Mouse (Mus musculus): Measurements from ENCODE around the gene Snd1.

- no peak for TF ChIP-seq CTCF (IDR thresholded peaks at IDR 0.05; ENCODE audit: borderline replicate concordance, insufficient read depth, low read length)
- TF ChIP-seq POLR2A (IDR thresholded peaks at IDR 0.05; ENCODE audit: low read depth, low read length), result no peak
These were observed 44.5 kb downstream of the Snd1 start for GRCm38 (mm10) chr6:28519426-28519825.

Measured in embryonic fibroblast, embryonic 13.5 days (primary cell).